Mouse (Mus musculus) embryonic facial prominence, embryonic 14.5 days (tissue): ENCODE measurements at regions not wholly inside any gene's neighbourhood (a gene's known extent, or its start where the extent isn't known, plus 50 kb on each side); places are given as distances from the start of the nearest gene placed in this dataset.

Experiments used
- ATAC-seq: fragments of 200-750 bp; cut with Nextera tagmentation; 2 replicates; pipeline ENCODE4 v1.8.0; 2017; ENCODE audit warnings: low read depth, moderate number of reproducible peaks, moderate TSS enrichment
- DNase-seq: peaks from one replicate; pipeline ENCODE4 v3.0.0-alpha.2; 2015; ENCODE audit warnings: low spot score
- H3K27ac ChIP-seq: fragments of 300-500 bp; sonication (generic); replicated peaks from 2 replicates; pipeline ENCODE4 v1.5.1; 2014; ENCODE audit warnings: low read depth, mild to moderate bottlenecking, low read length, moderate library complexity
- H3K27me3 ChIP-seq: fragments of 300-500 bp; sonication (generic); replicated peaks from 2 replicates; pipeline ENCODE4 v1.6.1; 2014; ENCODE audit warnings: low read length; ENCODE audit not compliant: control insufficient read depth, insufficient read depth
- H3K36me3 ChIP-seq: fragments of 300-500 bp; sonication (generic); 2 replicates; pipeline ENCODE4 v1.6.1; 2014; ENCODE audit warnings: low read length, mixed read lengths; ENCODE audit not compliant: control insufficient read depth, insufficient read depth
- H3K4me1 ChIP-seq: fragments of 300-500 bp; sonication (generic); 2 replicates; pipeline ENCODE4 v1.6.1; 2014; ENCODE audit warnings: antibody characterized with exemption, low read length; ENCODE audit not compliant: control insufficient read depth, insufficient read depth
- H3K4me2 ChIP-seq: fragments of 300-500 bp; sonication (generic); 2 replicates; pipeline ENCODE4 v1.6.1; 2014; ENCODE audit warnings: low read depth, mild to moderate bottlenecking, low read length, moderate library complexity, mixed read lengths
- H3K4me3 ChIP-seq: fragments of 300-500 bp; sonication (generic); 2 replicates; pipeline ENCODE4 v1.5.1; 2014; ENCODE audit warnings: low read depth, mild to moderate bottlenecking, low read length
- H3K9ac ChIP-seq: fragments of 300-500 bp; sonication (generic); 2 replicates; pipeline ENCODE4 v1.6.1; 2014; ENCODE audit warnings: low read depth, mild to moderate bottlenecking, low read length, moderate library complexity, mixed read lengths
- H3K9me3 ChIP-seq: fragments of 300-500 bp; sonication (generic); 2 replicates; pipeline ENCODE4 v1.6.1; 2016; ENCODE audit warnings: low read length; ENCODE audit not compliant: control insufficient read depth
- WGBS: fragments of 180-500 bp; shearing (Covaris S2); extraction: QIAGEN DNeasy Blood & Tissue Kit; methylation state at CpG from one replicate; pipeline ENCODE4 v1.1.7; 2014; 5-methylcytosine and 5-hydroxymethylcytosine counted together

DNA sequence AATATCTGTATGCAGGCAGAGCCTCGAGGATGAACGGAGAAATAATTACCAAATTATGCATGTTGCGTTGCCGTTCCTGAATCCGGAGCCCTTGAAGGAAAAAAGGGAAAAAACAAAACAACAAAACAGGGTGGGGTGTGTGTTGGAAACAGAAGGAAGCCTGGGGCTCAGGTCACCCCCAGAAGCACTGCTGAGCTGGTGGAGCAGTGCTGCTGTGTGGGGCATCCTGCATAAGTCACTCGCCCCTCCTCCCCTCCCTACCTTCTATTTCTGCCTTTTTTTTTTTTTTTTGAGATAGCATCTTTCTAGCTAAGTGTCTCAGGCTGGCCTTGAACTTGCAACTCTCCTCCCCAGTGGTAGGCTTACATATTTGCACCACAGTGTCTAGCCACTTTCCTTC, 72.8 kb upstream of the Gm26897 start:
- DNase-seq (no peak), ATAC-seq (no peak)
- Histone ChIP-seq H3K9ac (no peak overlapping the region), H3K27me3 (no peaks in the 10 kb centered on the region), H3K36me3 (no peaks in the 10 kb centered on the region), H3K9me3 (no peaks in the 10 kb centered on the region), H3K4me2 (no peak overlapping the region), H3K4me3 (no peak overlapping the region), H3K4me1 (peaks cover 12% of the 10 kb centered on the region), H3K27ac (no peak overlapping the region)
- 55% methylated on average over 6 of the region's 6 CpGs for WGBS

DNA sequence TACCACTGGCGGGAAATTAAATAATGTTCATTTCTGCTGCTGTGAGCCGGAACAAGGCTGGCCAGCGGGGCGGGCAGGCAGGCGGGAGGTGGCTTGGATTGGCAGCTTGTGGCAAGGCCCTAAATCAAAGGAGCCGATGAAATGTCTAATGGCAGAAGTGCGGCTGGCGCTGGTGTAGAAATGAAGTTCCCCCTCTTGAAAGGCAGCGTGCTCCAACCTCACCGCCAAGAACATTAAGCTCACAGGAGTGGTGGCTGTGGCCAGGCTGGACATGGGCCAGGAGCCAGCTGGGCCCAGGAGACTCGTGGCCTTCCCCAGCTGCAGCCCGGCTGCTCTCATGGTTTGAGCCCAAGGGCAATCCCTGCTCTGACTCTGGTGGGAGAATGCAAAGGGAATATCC, 71.8 kb upstream of the Gm26897 start:
- Histone ChIP-seq H3K4me2 (no peak overlapping the region), H3K4me1 (peaks cover 12% of the 10 kb centered on the region), H3K9ac (no peak overlapping the region), H3K36me3 (no peaks in the 10 kb centered on the region), H3K27me3 (no peaks in the 10 kb centered on the region), H3K4me3 (no peak overlapping the region), H3K27ac (no peak overlapping the region), H3K9me3 (no peaks in the 10 kb centered on the region)
- ATAC-seq, result 0 out of 2 replicates have a peak, but pooled peaks have one; percentile 14
- DNase-seq, result peak; percentile 52
- 70% methylated on average over 11 of the region's 12 CpGs for WGBS

DNA sequence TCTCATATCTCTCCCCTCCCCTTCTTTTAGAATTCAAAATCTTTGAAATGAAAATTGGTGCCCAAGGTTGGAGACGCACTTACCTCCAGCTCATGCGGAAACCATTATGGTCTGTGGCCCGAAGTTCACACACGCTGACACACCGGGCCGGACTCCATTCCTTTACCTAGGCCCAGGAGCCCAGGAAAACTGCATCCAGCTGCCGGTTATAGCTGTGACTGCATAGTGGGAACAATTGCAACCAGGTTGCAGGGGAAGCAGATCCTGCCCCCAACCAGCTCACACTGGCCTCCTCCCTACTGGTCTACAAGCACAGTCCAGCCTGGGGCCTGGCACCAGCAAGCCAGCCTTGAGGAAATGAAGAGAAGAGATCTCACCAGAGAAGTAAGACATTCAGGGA, 69.9 kb upstream of the Gm26897 start:
- ATAC-seq (no peak), DNase-seq (no peak)
- WGBS, result 53% methylated on average over 7 of the region's 7 CpGs
- Histone ChIP-seq H3K4me1 (peaks cover 8% of the 10 kb centered on the region; the same call in 1 of the 2 replicates), H3K4me2 (no peak overlapping the region), H3K4me3 (no peak overlapping the region), H3K36me3 (no peaks in the 10 kb centered on the region), H3K9me3 (peaks cover 7% of the 10 kb centered on the region; the same call in 1 of the 2 replicates), H3K9ac (no peak overlapping the region), H3K27ac (peak overlapping the region; percentile 49; the same call in 1 of the 2 replicates), H3K27me3 (no peaks in the 10 kb centered on the region)

- Histone ChIP-seq H3K4me1 (peaks cover 8% of the 10 kb centered on the region; the same call in 1 of the 2 replicates), H3K9me3 (peaks cover 11% of the 10 kb centered on the region; the same call in 1 of the 2 replicates), H3K4me3 (no peak overlapping the region), H3K27ac (no peak overlapping the region), H3K9ac (no peak overlapping the region), H3K36me3 (no peaks in the 10 kb centered on the region), H3K27me3 (no peaks in the 10 kb centered on the region), H3K4me2 (no peak overlapping the region)
- DNase-seq (no peak), ATAC-seq (no peak)
- WGBS, result 67% methylated on average over 19 of the region's 19 CpGs
These were observed 68.3 kb upstream of the Gm26897 start for GRCm38 (mm10) chr5:111665406-111665805.

GRCm38 (mm10) chr5:111666007-111666406, 67.7 kb upstream of the Gm26897 start:
- 75% methylated on average over 8 of the region's 8 CpGs for WGBS
- H3K9ac ChIP-seq, result no peak overlapping the region
- no peak overlapping the region for H3K4me3 ChIP-seq
- H3K9me3 ChIP-seq, result peaks cover 11% of the 10 kb centered on the region; the same call in 1 of the 2 replicates
- no peaks in the 10 kb centered on the region for H3K27me3 ChIP-seq
- DNase-seq, result no peak
- H3K36me3 ChIP-seq, result no peaks in the 10 kb centered on the region
- H3K4me1 ChIP-seq, result peaks cover 8% of the 10 kb centered on the region; the same call in 1 of the 2 replicates
- no peak overlapping the region for H3K4me2 ChIP-seq
- ATAC-seq, result no peak
- no peak overlapping the region for H3K27ac ChIP-seq

DNA sequence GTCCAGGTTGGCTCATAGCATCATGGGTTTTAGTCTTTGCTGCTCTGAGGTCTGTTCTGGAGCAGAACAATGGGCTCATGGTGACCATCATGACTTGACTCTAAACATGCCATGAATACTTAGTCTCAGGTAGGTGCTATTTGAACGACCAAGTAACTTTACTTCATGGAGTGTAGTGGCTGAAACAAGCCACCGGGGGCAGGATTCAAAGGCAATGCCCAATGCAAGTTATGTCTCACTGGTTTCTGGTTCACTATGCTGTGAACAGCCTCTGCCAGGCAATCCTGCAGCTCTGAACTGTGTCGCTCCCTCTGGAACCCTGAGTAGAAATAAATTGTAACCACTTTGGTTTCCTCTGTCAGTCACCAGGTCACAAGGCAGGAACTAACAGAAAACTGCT, 65.8 kb upstream of the Gm26897 start:
- H3K27me3 ChIP-seq, result no peaks in the 10 kb centered on the region
- H3K4me3 ChIP-seq, result no peak overlapping the region
- no peaks in the 10 kb centered on the region for H3K36me3 ChIP-seq
- peaks cover 20% of the 10 kb centered on the region for H3K4me1 ChIP-seq
- ATAC-seq (no peak), DNase-seq (no peak)
- H3K4me2 ChIP-seq, result no peak overlapping the region
- peaks cover 11% of the 10 kb centered on the region; the same call in 1 of the 2 replicates for H3K9me3 ChIP-seq
- no peak overlapping the region for H3K9ac ChIP-seq
- no peak overlapping the region for H3K27ac ChIP-seq
- 70% methylated on average over 3 of the region's 3 CpGs for WGBS

- ATAC-seq (no peak), DNase-seq (no peak)
- Histone ChIP-seq H3K27ac (no peak overlapping the region), H3K4me1 (peaks cover 18% of the 10 kb centered on the region), H3K9me3 (peaks cover 11% of the 10 kb centered on the region; the same call in 1 of the 2 replicates), H3K27me3 (no peaks in the 10 kb centered on the region), H3K4me2 (no peak overlapping the region), H3K36me3 (no peaks in the 10 kb centered on the region), H3K9ac (no peak overlapping the region), H3K4me3 (no peak overlapping the region)
These were observed 64.6 kb upstream of the Gm26897 start for GRCm38 (mm10) chr5:111669139-111669538.

DNA sequence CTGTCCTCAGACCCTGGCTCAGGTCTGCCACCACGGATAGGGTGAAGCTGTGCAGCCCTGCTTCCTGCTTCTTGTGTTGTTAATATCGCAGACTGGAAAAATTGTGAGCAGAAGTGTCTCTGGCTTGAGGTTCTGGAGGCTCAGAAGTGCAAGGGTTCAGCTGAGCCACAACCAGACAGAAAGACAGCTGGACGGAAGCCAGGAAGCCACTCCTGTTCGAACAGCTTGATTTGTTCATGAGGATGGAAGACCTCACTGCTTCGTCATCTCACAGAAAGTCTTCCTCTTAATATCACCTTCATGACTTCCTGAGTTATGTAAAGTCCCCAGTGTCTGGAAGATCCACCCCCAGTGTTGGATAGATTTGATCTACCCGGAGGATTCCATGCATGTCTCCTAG, 62.0 kb upstream of the Gm26897 start:
- DNase-seq (no peak), ATAC-seq (no peak)
- peak overlapping the region; percentile 55; the same call in 1 of the 2 replicates for H3K27ac ChIP-seq

DNA sequence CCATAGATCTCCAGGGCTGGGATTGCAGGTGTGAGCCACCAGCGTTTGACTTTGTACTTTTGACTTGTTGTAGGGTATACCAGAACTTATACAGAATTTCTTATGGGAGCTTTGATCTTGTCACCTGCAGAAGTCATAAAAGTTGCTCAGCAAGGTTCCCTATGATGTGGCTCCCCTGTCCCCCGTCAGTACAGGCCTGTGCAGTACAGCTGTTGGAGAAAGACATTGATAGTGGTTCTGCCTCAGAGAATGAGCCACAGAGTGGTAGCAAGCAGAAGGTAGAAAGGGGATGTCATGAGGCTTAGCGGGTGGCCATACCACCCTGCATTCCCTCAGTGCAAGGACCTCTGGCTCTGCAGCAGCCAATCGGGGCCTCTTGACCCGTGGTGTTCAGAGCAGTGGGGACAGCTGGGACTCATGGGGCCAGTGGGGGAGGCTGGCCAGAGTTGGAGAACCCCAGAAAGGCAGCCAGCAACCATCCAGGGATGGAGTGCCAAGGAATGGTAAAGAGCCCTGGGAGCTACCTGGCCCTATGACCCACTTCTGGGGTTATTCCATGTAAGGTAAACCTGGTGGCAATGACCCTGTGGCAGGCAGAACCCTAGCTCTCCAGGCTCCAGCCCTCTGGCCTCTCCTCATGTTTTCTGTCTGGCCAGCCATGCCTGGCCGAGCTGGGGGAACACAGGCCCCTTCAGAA, 58.6 kb upstream of the Gm26897 start:
- ATAC-seq (peak; percentile 2; the same call in 1 of the 2 replicates), DNase-seq (no peak)
- Histone ChIP-seq H3K9me3 (no peaks in the 10 kb centered on the region), H3K36me3 (no peaks in the 10 kb centered on the region), H3K27me3 (no peaks in the 10 kb centered on the region), H3K4me2 (no peak overlapping the region), H3K9ac (no peak overlapping the region), H3K4me3 (no peak overlapping the region), H3K4me1 (peaks cover 38% of the 10 kb centered on the region), H3K27ac (peak overlapping the region; percentile 69)
- 40% methylated on average over 6 of the region's 6 CpGs for WGBS

More for the DNA sequence above, 62.0 kb upstream of the Gm26897 start:
- Histone ChIP-seq H3K36me3 (no peaks in the 10 kb centered on the region), H3K4me1 (peaks cover 28% of the 10 kb centered on the region), H3K27me3 (no peaks in the 10 kb centered on the region), H3K9me3 (peaks cover 11% of the 10 kb centered on the region; the same call in 1 of the 2 replicates), H3K9ac (no peak overlapping the region), H3K4me3 (no peak overlapping the region), H3K4me2 (no peak overlapping the region)
- WGBS, result 69% methylated on average over 6 of the region's 6 CpGs
